Mouse (Mus musculus) left cerebral cortex, adult 11 months (tissue): ENCODE measurements around the gene Tent4b.
A peak's percentile ranks its signal among the peaks of the same experiment; 100 is the strongest.
"Not testable (repeated sequence)": the region's sequence is repeated elsewhere in the genome, so short reads cannot be mapped to it uniquely, and the experiment has no call there.

Experiments
- DNase-seq: peaks from one replicate; pipeline ENCODE4 v3.0.0; 2022; ENCODE audit warnings: low spot score

The Tent4b gene

GRCm38 (mm10) chr8:88198945-88199571 lies at the start of gene Tent4b:
Gene Tent4b, plus strand, starts transcription at chr8:88199213.
- DNase-seq = peak; percentile 89

DNA sequence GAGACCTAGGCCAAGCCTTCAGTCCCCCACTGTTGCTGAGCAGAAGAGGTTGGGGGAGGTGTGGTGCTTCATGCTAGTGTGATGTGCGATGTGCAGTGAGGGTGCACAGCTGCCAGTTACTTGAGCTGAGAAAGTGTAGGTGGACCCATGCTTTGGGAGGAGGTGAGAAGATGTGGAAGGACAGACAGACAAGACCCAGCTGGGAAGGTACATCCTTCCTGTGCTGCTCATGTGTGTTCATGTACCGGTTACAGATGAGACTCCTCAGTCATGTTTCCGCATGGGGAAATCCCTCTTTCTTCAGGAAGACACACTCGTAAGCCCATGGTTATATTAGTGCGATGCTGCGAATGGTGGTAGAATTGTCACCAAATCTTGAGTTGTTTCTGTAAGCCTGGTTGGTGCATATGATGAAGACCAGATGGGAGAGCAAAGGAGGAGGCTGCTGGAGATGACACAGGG lies 48.1 kb upstream of the Tent4b start:
- peak; percentile 17 for DNase-seq

GRCm38 (mm10) chr8:88160237-88160995 lies 38.6 kb upstream of the Tent4b start:
- no peak for DNase-seq

- peak; percentile 39 for DNase-seq
Observed at GRCm38 (mm10) chr8:88161439-88161838, 37.6 kb upstream of the Tent4b start.

- no peak for DNase-seq
Observed at GRCm38 (mm10) chr8:88175264-88175663, 23.7 kb upstream of the Tent4b start.

GRCm38 (mm10) chr8:88177291-88177690 lies 21.7 kb upstream of the Tent4b start:
- no peak for DNase-seq

DNA sequence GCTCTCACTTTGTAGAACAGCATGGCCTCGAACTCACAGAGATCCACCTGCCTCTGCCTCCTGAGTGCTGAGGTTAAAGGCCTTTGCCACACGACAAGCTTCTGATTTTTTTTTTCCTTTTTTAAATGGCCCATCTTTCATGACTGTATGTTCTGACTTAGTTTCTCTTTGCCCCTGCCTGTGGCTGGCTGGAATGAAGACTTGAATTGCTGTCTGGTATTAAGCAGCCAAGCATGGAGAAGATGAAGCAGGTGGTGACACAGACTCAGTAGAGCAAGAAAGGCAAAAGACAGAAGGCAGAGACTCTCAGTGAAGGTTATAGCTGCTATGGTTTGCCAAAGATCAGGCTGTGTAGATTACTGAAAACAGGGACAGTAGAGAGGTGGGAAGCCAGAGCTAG lies 15.9 kb upstream of the Tent4b start:
- DNase-seq = no peak

- DNase-seq = no peak
Observed at GRCm38 (mm10) chr8:88184914-88185313, 14.1 kb upstream of the Tent4b start.

DNA sequence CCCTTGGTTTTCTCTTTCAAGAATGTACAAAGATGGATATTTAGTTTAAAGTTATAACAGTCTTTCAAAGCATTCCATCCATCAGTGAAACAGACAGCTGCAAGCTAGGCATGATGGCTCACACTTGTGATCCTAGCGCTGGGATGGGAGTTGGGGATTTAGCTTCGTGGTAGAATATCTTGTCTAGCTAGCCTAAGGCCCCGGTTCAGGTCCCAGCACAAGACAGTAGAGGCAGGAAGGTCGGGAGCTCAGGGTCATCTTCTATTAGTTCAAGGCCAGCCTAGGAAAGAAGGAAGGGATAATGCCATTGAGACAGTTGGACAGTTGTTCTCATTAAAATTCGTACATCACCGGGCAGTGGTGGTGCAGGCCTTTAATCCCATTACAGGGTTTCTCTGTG lies 13.3 kb upstream of the Tent4b start:
- DNase-seq = no peak

DNA sequence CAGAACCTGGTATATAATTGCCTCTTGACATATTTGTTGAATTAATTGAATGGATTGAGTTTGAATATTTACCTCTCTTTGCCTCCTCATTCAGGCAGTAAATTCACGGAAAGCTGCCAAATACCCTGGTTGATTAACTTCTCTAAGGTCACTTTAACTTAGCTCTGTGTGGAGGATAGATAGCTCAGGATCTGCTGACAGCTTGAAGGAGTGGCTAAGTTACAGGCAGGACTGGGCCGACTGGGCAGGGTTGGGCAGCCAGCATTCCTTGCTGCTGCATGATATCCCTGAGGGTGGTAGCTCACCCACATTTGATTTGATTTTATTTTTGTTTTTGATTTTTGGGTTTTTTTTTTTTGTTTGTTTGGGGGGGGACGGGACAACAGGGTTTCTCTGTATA lies 1.7 kb upstream of the Tent4b start:
- no peak for DNase-seq

DNA sequence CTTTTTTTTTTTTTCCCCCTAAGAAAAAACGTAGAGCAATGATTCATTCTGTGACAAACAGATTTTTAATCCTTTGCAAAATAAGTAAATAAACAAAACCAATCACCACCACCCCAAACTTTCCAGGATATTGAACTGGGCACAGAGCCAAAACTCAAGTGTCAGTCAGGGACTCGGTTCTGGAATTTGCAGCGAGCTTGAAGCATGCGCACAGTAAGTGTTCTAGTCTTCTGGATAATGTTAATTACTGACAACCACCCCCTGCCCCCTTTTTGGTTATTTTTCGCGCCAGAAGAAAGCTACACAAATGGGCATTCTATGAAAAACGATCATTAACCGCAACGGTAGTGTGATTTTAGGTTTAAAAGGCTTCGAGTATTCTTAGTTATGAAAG lies 465 bp upstream of the Tent4b start:
- DNase-seq = peak; percentile 25

GRCm38 (mm10) chr8:88199700-88200601 lies 938 bp downstream of the Tent4b start:
- no peak for DNase-seq

DNA sequence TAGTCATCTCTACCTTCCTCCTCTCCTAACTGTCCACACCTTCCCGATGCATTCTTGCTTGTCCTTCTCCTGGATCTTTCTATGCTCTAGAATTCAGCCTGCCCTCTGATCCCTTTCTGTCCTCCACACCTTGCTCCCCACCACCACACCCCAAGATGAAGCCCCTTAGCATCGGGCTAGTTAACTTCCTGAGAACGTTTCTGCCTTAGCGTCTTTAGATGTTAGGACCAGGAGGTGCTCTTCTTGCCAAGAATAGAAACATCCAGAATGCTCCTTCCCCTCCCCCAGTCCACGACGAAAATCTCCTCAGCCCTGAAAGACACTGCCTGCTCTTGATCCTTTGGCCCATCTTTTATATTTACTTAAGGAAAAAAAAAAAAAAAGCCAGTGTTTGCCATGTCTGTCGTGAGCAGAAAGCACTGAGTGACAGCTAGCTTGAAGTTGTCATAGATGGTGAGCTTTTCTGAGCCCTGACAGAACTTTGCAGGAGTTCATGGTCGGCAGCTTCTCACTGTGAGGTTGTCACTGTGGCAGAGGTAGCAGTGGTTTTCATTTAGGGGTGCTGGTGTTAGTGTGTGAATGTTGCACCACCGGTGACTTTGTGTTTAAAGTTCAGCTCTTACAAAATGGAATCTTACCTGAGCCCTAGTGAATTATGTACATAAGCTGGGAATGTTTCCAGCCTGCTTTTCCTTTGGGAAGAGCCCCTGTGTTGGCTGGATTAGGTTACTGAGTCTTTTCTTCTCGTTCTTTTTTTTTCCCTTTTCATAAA lies 1.9 kb downstream of the Tent4b start:
- DNase-seq = no peak

DNA sequence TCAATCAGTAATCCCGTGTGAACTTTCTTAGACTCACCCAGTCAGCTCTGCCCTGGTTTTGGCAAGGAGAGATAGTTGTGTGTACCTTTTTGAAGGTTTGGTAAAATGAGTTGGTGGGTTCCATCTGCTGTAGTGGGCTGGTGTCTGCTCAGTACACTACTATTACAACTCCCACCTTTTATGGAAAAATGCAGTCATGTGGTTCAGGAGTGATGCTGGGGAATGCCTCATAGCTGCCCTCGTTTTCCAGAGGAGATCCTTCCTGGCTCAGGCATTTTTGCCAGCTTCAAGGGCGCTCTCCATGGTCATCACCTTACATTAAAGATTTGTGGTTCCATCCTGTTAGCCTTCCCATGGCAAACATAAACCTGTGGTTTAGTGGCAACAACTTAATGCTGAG lies 2.6 kb downstream of the Tent4b start:
- DNase-seq = no peak

DNA sequence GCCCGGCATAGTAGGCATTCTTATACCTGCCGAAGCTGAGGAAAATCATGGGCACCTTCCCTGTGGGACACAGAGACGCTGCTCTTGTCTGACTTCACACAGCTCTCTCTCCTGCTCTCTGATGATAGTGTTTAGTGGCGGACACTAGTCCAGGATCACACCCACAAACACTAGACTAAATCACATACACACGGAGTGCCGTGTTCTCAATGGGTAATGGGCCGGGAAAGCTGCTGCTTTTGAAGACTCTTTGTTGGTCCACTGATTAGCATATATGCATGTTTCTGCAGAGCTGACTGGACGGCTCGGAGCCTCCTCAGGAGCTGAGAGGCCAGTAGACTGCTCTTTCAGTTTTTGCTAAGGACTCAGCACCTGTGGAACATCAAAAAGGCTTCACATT lies 7.0 kb downstream of the Tent4b start:
- DNase-seq = no peak

DNA sequence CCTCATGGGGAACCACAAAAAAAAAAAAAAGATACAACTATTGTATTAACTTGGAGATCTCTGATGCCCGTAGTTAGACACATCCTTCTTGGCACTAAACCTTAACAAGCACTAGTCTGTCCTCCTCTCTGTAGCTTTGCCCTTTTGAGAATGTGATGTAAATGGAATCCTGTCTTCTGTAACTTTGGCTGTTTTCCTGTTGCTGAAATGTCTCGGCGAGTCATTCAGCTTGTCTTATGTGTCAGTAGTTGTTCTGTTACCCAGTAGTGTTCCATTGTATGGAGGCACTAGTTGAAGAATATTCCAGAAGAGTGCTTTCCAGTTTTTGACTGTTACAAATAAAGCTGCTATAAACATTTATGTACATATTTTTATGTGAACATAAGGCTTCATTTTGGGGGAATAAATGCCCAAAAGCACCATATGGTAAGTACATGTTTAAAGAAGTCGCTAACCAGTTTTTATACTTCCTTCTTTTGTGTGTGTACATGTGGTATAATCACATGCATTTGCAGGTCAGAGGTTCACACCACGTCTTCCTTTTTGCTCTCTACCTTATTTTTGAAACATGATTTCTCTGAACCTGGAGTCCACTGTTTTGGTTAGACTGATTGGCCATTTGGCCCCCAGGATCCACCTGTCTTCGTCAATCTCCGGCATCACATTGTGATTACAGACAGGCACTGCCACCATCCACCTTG lies 8.3 kb downstream of the Tent4b start:
- DNase-seq = no peak

- not testable (repeated sequence) for DNase-seq
Observed at GRCm38 (mm10) chr8:88209930-88210827, 11.2 kb downstream of the Tent4b start.

- no peak for DNase-seq
Observed at GRCm38 (mm10) chr8:88221353-88221752, 22.3 kb downstream of the Tent4b start.

DNA sequence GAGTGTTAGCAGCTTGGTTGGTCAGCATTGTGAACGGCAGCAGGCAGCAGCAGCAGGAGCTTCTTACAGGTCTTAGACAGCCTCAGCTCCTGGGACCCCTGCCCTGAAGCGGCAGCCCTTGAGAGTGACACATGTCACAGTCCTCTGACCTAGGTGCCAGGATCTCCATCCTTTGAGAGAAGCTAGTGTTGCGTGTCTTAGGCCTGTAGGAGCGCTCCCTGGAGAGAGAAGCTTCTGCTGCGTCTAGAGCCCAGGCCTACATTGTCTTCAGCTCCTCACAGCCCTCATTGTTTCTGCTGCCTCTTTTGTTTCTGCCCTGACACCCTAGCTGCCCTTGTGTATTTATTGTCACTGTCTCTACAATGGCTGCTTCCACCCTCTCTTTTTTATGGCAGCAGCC lies 26.3 kb downstream of the Tent4b start:
- DNase-seq = no peak

DNA sequence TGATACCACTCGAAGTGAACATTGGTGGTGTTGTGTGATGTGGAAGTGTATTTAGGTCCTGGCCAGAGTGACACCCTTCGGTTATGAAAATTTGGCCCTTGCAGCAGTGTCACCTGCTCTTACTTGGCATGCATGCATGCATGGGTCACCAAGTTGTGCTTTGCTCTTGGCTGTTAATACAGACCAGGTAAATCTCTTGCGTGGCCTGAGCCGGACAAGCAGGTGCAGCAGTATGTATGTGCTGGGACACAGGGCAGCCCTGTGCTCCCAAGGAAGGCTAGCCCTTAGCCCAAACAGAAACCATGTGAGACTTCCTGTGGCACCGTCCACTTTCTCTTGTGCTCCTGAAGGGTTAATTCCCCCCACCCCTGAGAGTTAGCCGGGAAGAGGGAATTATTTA lies 28.8 kb downstream of the Tent4b start:
- no peak for DNase-seq
